Mouse (Mus musculus) ovary, postnatal 36 days (tissue): ENCODE results near the gene Cadm1.

Experiments
- DNase-seq: peaks from one replicate; pipeline ENCODE4 v3.0.0; 2022; ENCODE audit warnings: low spot score, mixed read lengths

The Cadm1 gene

GRCm38 (mm10) chr9:47671617-47672016, 141.6 kb downstream of the Cadm1 start:
- no peak for DNase-seq

GRCm38 (mm10) chr9:47674766-47675713, 145.1 kb downstream of the Cadm1 start:
- no peak for DNase-seq

GRCm38 (mm10) chr9:47686881-47687280, 156.9 kb downstream of the Cadm1 start:
- DNase-seq: no peak

- no peak for DNase-seq
These were observed 157.6 kb downstream of the Cadm1 start for GRCm38 (mm10) chr9:47687604-47688003.

- DNase-seq: peak; percentile 62
These were observed 158.3 kb downstream of the Cadm1 start for GRCm38 (mm10) chr9:47688297-47688696.

- no peak for DNase-seq
These were observed 162.9 kb downstream of the Cadm1 start for GRCm38 (mm10) chr9:47692911-47693310.

GRCm38 (mm10) chr9:47699026-47699425, 169.1 kb downstream of the Cadm1 start:
- DNase-seq: peak; percentile 13

- no peak for DNase-seq
These were observed 170.0 kb downstream of the Cadm1 start for GRCm38 (mm10) chr9:47700021-47700420.

GRCm38 (mm10) chr9:47703026-47703876, 173.3 kb downstream of the Cadm1 start:
- no peak for DNase-seq

- DNase-seq: no peak
These were observed 176.4 kb downstream of the Cadm1 start for GRCm38 (mm10) chr9:47706341-47706740.

- no peak for DNase-seq
These were observed 177.4 kb downstream of the Cadm1 start for GRCm38 (mm10) chr9:47707326-47707725.

GRCm38 (mm10) chr9:47708299-47708698, 178.3 kb downstream of the Cadm1 start:
- DNase-seq: peak; percentile 66

- no peak for DNase-seq
These were observed 181.0 kb downstream of the Cadm1 start for GRCm38 (mm10) chr9:47710946-47711345.

- no peak for DNase-seq
These were observed 184.6 kb downstream of the Cadm1 start for GRCm38 (mm10) chr9:47714541-47714940.

- DNase-seq: no peak
These were observed 185.4 kb downstream of the Cadm1 start for GRCm38 (mm10) chr9:47715415-47715814.

GRCm38 (mm10) chr9:47716883-47717282, 186.9 kb downstream of the Cadm1 start:
- no peak for DNase-seq

GRCm38 (mm10) chr9:47727611-47728010, 197.6 kb downstream of the Cadm1 start:
- DNase-seq: no peak

GRCm38 (mm10) chr9:47728852-47729251, 198.9 kb downstream of the Cadm1 start:
- DNase-seq: no peak

GRCm38 (mm10) chr9:47730247-47730646, 200.3 kb downstream of the Cadm1 start:
- DNase-seq: no peak

- DNase-seq: no peak
These were observed 203.9 kb downstream of the Cadm1 start for GRCm38 (mm10) chr9:47733780-47734451.

GRCm38 (mm10) chr9:47734905-47735304, 204.9 kb downstream of the Cadm1 start:
- no peak for DNase-seq

GRCm38 (mm10) chr9:47738799-47739198, 208.8 kb downstream of the Cadm1 start:
- no peak for DNase-seq
